Mouse (Mus musculus) leukemia stem cell, adult 10-12 weeks (primary cell): ENCODE measurements around the gene Pnmal1. TPM values are rescaled to one million over a fixed set of nuclear protein-coding genes. Genes with fewer than 3 reads are reported as not detected.

Experiments used
- polyA plus RNA-seq: library from polyadenylated mRNA; stranded (reverse); fragments of >175 nt; gene quantifications from 2 replicates; pipeline ENCODE4 v1.2.3, GENCODE M21; 2012; ENCODE audit warnings: low replicate concordance

Pnmal1 gene
- polyA plus RNA-seq, result 0.09 TPM in 1 of 2 replicates, not detected in the other

DNA sequence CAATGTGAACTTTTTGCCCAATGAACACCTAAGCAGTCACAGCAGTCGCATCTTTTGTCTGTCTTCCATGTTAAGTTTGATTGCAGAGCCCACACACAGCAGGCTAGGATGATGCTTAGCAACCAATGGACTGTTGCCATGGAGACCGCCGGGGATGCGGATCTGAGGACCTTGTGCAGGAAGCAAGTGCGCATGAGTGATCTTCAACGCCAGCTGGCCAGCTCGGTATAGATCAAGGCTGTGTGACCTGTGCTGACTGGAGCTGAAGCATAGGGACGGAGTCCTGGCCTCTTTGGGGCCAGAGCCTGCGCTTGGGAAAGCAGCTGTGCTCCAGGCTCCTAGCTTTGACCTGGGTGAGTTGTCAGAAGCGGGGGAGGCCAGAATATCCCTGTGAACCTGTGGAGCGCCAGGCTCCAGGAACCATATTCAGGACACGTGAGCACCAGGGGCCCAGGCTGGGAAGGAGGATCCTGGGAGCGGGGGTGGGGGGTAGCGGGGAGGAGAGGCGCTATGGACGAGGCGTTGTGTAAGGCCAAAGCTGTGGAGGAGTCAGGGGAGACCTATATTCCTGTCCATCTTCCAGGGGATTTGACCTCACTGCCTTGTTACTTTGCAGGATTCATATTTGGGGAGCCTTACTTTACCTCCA lies at the start of gene Pnmal1:
Pnmal1 (plus strand) TSS at position 141 of the 649 bp plus-strand sequence.

DNA sequence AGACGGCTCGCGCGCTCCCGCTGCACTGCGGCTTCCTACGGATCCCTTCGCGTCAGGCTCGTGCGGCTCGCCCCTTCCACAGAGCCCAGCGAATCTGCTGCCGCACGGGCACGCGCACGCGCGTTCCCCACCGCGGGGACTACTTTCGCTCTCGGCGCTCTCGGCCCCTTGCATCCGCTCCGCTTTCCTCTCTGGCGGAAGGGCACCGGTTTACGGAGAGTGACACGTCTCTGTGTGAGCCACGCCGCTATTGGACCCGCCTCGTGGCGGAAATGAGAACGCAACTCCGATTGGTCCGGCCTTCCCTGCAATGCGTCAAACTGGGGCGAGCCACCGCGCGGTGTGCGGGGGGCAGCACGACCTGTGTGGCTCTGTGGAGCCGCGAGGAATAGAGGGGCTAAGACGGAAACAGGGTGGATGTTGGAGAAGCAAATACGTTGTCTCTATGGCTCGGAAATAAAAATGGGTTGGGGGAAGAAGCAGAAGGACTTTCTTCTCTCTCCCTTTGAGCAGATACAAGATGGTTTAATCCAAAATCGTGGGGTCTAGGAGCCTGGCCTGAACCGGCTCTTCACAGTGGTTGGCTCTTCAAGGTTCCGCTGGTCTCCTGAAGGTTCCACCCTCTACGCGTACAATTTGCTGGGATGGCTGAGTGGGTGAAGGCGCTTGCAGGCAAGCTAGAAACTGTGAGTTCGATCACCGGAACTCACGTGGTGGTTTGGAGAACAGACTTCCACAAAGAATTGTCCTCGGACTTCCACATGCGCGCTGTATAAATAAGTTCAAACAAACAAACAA lies 35.2 kb upstream of the Pnmal1 start, which contains the start of gene Calm3:
Calm3 (minus strand) TSS at position 78 of the 798 bp plus-strand sequence.

DNA sequence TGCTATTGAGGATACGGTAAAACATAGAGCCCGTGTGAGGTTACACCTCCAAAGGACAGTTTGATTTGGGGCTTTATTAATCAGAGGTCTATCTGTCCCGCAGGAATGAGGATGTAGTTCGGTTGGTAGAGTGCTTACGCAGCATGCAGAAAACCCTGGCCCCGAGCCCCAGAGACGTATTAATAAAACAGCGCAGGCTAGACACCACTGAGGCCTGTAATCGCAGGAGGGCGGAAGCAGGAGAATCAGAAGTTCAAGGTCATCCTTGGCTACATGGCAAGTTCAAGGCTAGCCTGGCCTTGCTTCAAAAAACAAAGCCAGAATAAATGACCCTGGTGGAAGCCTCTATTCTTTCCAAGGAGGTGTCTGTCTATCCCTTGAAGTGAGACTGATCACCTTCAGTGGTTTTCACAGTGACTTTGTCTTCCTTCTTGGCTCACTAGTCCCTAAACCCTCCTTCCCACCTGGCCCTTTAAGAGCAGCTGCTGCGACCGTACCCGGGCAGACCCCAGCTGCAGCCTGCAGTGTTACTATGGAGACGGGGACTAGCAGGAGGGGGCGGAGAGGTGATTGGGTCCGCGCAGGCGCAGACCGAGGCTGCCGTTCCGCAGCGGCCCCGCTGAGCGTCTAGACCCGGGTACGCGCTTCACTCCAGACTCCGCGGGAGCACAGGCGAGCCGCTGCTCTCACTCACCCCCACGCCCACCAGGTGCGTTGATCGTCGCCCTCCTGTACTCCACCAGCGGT lies 15.2 kb upstream of the Pnmal1 start, which contains the start of gene Pnmal2:
Pnmal2 (plus strand) TSS at position 622 of the 747 bp plus-strand sequence.

DNA sequence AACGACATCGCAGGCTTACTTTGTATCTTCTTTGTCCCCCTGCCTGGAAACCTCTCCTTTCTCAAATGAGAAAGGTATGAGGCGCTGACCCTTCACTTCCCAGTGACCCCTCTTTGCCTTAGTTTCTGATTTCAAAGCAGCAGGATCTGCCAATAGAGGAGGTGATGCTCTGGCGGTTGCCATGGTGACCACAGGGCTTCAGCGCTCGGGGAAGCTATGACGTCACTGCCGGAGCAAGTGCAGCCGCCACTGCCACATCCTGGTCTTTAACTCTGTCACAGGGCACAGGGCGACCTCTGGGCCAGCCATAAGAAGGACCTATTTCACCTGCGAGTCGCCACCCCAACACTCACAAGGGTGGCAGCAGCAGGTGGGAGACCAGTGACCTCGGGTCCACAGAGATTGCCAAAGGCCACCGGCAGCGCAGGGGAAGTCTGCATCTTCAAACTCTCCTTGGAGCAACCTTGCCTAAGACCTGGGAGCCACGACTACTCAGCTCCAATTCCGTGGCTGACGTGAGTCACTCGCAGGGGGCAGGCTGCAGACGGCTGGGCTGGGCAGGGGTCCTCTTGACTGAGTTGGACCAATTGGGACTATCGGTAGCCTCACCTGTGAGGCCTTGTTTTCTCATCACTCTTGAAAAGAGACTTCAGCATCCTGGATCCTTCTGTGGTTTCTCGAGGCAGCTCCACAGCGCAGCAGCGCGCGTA lies 23.5 kb downstream of the Pnmal1 start, which contains the start of gene Gm42372:
Gm42372 (plus strand) TSS at position 228 of the 710 bp plus-strand sequence.

DNA sequence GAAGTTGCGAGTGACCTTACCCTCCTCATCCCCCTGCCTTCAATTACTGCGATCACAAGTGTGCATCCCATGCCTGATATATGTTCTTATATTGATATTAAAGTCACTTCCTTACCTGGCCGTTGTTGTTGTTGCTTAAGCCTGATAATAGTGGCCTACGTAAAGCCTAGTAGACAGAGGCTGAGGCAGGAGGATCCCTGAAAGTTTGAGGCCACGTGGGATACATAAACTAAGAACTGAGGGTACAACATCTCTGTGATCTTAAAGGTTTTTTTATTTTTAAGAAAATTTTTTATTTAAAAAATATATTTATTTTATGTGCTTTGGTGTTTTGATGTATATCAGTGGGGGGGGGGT lies 33.0 kb downstream of the Pnmal1 start, which contains the start of gene Ccdc8:
Ccdc8 (plus strand) TSS at position 258 of the 357 bp plus-strand sequence.

Other genes with a start within 250 kb of the Pnmal1 start
- not detected in 2 replicates for gene Ceacam9, start 237.8 kb upstream of the Pnmal1 start, polyA plus RNA-seq
- 337 and 641 TPM in 2 replicates for gene Ap2s1, start 221.3 kb upstream of the Pnmal1 start, polyA plus RNA-seq
- 57.8 and 110 TPM in 2 replicates for gene Slc1a5, start 178.3 kb upstream of the Pnmal1 start, polyA plus RNA-seq
- 110 and 114 TPM in 2 replicates for gene Strn4, start 143.8 kb upstream of the Pnmal1 start, polyA plus RNA-seq
- 34.4 and 47.5 TPM in 2 replicates for gene Fkrp, start 142.9 kb upstream of the Pnmal1 start, polyA plus RNA-seq
- gene Prkd2, start 116.8 kb upstream of the Pnmal1 start, polyA plus RNA-seq, result 33.2 and 65.6 TPM in 2 replicates
- 0.61 and 1.2 TPM in 2 replicates for gene Dact3, start 84.4 kb upstream of the Pnmal1 start, polyA plus RNA-seq
- gene Gng8, start 67.9 kb upstream of the Pnmal1 start, polyA plus RNA-seq, result not detected in 2 replicates
- gene Ptgir, start 53.2 kb upstream of the Pnmal1 start, polyA plus RNA-seq, result 0.28 and 0.76 TPM in 2 replicates
- 1,517 and 1,958 TPM in 2 replicates for gene Calm3, start 35.6 kb upstream of the Pnmal1 start, polyA plus RNA-seq
- gene Pnmal2, start 15.0 kb upstream of the Pnmal1 start, polyA plus RNA-seq, result 0.15 TPM in 1 of 2 replicates, not detected in the other
- 0.12 and 0.33 TPM in 2 replicates for gene Gm42372, start 23.4 kb downstream of the Pnmal1 start, polyA plus RNA-seq
- gene Ccdc8, start 33.0 kb downstream of the Pnmal1 start, polyA plus RNA-seq, result 0.12 and 0.42 TPM in 2 replicates
- gene Ppp5c, start 68.2 kb downstream of the Pnmal1 start, polyA plus RNA-seq, result 104 and 116 TPM in 2 replicates
- 6.1 and 9.2 TPM in 2 replicates for gene Hif3a, start 102.7 kb downstream of the Pnmal1 start, polyA plus RNA-seq
- not detected in 2 replicates for gene Psg16, start 114.4 kb downstream of the Pnmal1 start, polyA plus RNA-seq
- gene Ceacam3, start 190.6 kb downstream of the Pnmal1 start, polyA plus RNA-seq, result not detected in 2 replicates
- gene Psg29, start 243.8 kb downstream of the Pnmal1 start, polyA plus RNA-seq, result not detected in 2 replicates